Mouse (Mus musculus) hindbrain, embryonic 15.5 days (tissue): ENCODE results near the gene Mrpl12. TPM values are rescaled to one million over a fixed set of nuclear protein-coding genes. Genes with fewer than 3 reads are reported as not detected.
A peak's percentile ranks its signal among the peaks of the same experiment; 100 is the strongest.

ENCODE experiments used
- ATAC-seq: fragments of 200-750 bp; cut with Nextera tagmentation; 2 replicates; pipeline ENCODE4 v1.8.0; 2017; ENCODE audit warnings: low read depth, moderate number of reproducible peaks, moderate TSS enrichment; ENCODE audit not compliant: low FRiP score
- H3K27ac ChIP-seq: fragments of 300-500 bp; sonication (generic); replicated peaks from 2 replicates; pipeline ENCODE4 v1.5.1; 2015; ENCODE audit warnings: mild to moderate bottlenecking, inconsistent platforms
- H3K27me3 ChIP-seq: fragments of 300-500 bp; sonication (generic); 2 replicates; pipeline ENCODE4 v1.6.1; 2015; ENCODE audit warnings: control low read depth, inconsistent platforms
- H3K36me3 ChIP-seq: fragments of 300-500 bp; sonication (generic); 2 replicates; pipeline ENCODE4 v1.6.1; 2015; ENCODE audit warnings: control low read depth, inconsistent platforms
- H3K4me1 ChIP-seq: fragments of 300-500 bp; sonication (generic); replicated peaks from 2 replicates; pipeline ENCODE4 v1.6.1; 2015; ENCODE audit warnings: control low read depth, inconsistent platforms
- H3K4me2 ChIP-seq: fragments of 300-500 bp; sonication (generic); 2 replicates; pipeline ENCODE4 v1.6.1; 2015; ENCODE audit warnings: moderate library complexity, mild to moderate bottlenecking, inconsistent platforms
- H3K4me3 ChIP-seq: fragments of 300-500 bp; sonication (generic); 2 replicates; pipeline ENCODE4 v1.5.1; 2015; ENCODE audit warnings: mild to moderate bottlenecking, inconsistent platforms
- H3K9ac ChIP-seq: fragments of 300-500 bp; sonication (generic); 2 replicates; pipeline ENCODE4 v1.6.1; 2015; ENCODE audit warnings: inconsistent platforms
- H3K9me3 ChIP-seq: fragments of 300-500 bp; sonication (generic); 2 replicates; pipeline ENCODE4 v1.6.1; 2016; ENCODE audit warnings: control low read depth, inconsistent platforms
- WGBS: fragments of 180-500 bp; shearing (Covaris S2); methylation state at CpG from one replicate; pipeline ENCODE4 v1.1.7; 2015; 5-methylcytosine and 5-hydroxymethylcytosine counted together
- polyA plus RNA-seq: library from polyadenylated mRNA; unstranded; fragments of >200 nt; fragmentation: Nextera tagmentation; extraction: Ambion mirVana; gene quantifications from 2 replicates; pipeline ENCODE4 v1.2.1, GENCODE M21; 2015

Mrpl12 gene
- polyA plus RNA-seq, 1 experiment from 2014 or later, result 125 TPM

- WGBS, result 89% methylated on average over 5 of the region's 5 CpGs
- Histone ChIP-seq H3K27me3 (no peaks in the 10 kb centered on the region), H3K4me2 (no peak overlapping the region), H3K9ac (no peak overlapping the region), H3K36me3 (peaks cover 26% of the 10 kb centered on the region), H3K27ac (no peak overlapping the region), H3K9me3 (no peaks in the 10 kb centered on the region), H3K4me1 (0 out of 2 replicates have a peak, but pooled peaks cover 1% of the 10 kb centered on the region), H3K4me3 (no peak overlapping the region)
- no peak for ATAC-seq
Observed at GRCm38 (mm10) chr11:120498891-120499290, 14.5 kb downstream of the Mrpl12 start.

GRCm38 (mm10) chr11:120499894-120500293 is 15.5 kb downstream of the Mrpl12 start:
- peaks cover 25% of the 10 kb centered on the region for H3K36me3 ChIP-seq
- H3K9me3 ChIP-seq, result no peaks in the 10 kb centered on the region
- H3K4me1 ChIP-seq, result no peaks in the 10 kb centered on the region
- no peak overlapping the region for H3K27ac ChIP-seq
- H3K27me3 ChIP-seq, result no peaks in the 10 kb centered on the region
- H3K9ac ChIP-seq, result no peak overlapping the region
- H3K4me3 ChIP-seq, result no peak overlapping the region
- no peak for ATAC-seq
- no peak overlapping the region for H3K4me2 ChIP-seq
- WGBS, result 82% methylated on average over 6 of the region's 6 CpGs

GRCm38 (mm10) chr11:120500357-120500756 is 15.9 kb downstream of the Mrpl12 start:
- Histone ChIP-seq H3K4me1 (no peaks in the 10 kb centered on the region), H3K9me3 (no peaks in the 10 kb centered on the region), H3K9ac (no peak overlapping the region), H3K36me3 (peaks cover 21% of the 10 kb centered on the region), H3K27ac (no peak overlapping the region), H3K4me2 (no peak overlapping the region), H3K27me3 (no peaks in the 10 kb centered on the region), H3K4me3 (no peak overlapping the region)
- ATAC-seq, result no peak
- WGBS, result 32% methylated on average over 3 of the region's 3 CpGs

- Histone ChIP-seq H3K9me3 (no peaks in the 10 kb centered on the region), H3K4me1 (no peaks in the 10 kb centered on the region), H3K4me3 (no peak overlapping the region), H3K27me3 (no peaks in the 10 kb centered on the region), H3K27ac (no peak overlapping the region), H3K36me3 (peaks cover 14% of the 10 kb centered on the region), H3K4me2 (no peak overlapping the region), H3K9ac (no peak overlapping the region)
- ATAC-seq, result no peak
- 72% methylated on average over 6 of the region's 6 CpGs for WGBS
Observed at GRCm38 (mm10) chr11:120501018-120501417, 16.6 kb downstream of the Mrpl12 start.

GRCm38 (mm10) chr11:120501701-120502100 is 17.3 kb downstream of the Mrpl12 start:
- Histone ChIP-seq H3K36me3 (peaks cover 9% of the 10 kb centered on the region), H3K27ac (no peak overlapping the region), H3K4me1 (no peaks in the 10 kb centered on the region), H3K4me3 (no peak overlapping the region), H3K9me3 (no peaks in the 10 kb centered on the region), H3K9ac (no peak overlapping the region), H3K27me3 (no peaks in the 10 kb centered on the region), H3K4me2 (no peak overlapping the region)
- 94% methylated on average over 4 of the region's 4 CpGs for WGBS
- no peak for ATAC-seq

GRCm38 (mm10) chr11:120505661-120506060 is 21.2 kb downstream of the Mrpl12 start:
- H3K9ac ChIP-seq, result no peak overlapping the region
- WGBS, result 93% methylated on average over 3 of the region's 3 CpGs
- H3K27ac ChIP-seq, result no peak overlapping the region
- no peaks in the 10 kb centered on the region for H3K36me3 ChIP-seq
- ATAC-seq, result no peak
- H3K4me3 ChIP-seq, result no peak overlapping the region
- no peaks in the 10 kb centered on the region; the same call in 1 of the 2 replicates for H3K4me1 ChIP-seq
- H3K4me2 ChIP-seq, result no peak overlapping the region
- H3K9me3 ChIP-seq, result no peaks in the 10 kb centered on the region
- no peaks in the 10 kb centered on the region for H3K27me3 ChIP-seq

- no peaks in the 10 kb centered on the region for H3K36me3 ChIP-seq
- H3K9me3 ChIP-seq, result no peaks in the 10 kb centered on the region
- ATAC-seq, result no peak
- no peak overlapping the region for H3K4me3 ChIP-seq
- H3K27ac ChIP-seq, result no peak overlapping the region
- 61% methylated on average over 4 of the region's 4 CpGs for WGBS
- H3K27me3 ChIP-seq, result no peaks in the 10 kb centered on the region
- no peak overlapping the region for H3K9ac ChIP-seq
- H3K4me2 ChIP-seq, result no peak overlapping the region
- no peaks in the 10 kb centered on the region; the same call in 1 of the 2 replicates for H3K4me1 ChIP-seq
Observed at GRCm38 (mm10) chr11:120506899-120507298, 22.5 kb downstream of the Mrpl12 start.

- 75% methylated on average over 13 of the region's 13 CpGs for WGBS
- Histone ChIP-seq H3K4me1 (no peaks in the 10 kb centered on the region; the same call in 1 of the 2 replicates), H3K27me3 (no peaks in the 10 kb centered on the region), H3K9me3 (no peaks in the 10 kb centered on the region), H3K27ac (no peak overlapping the region), H3K9ac (no peak overlapping the region), H3K36me3 (no peaks in the 10 kb centered on the region), H3K4me3 (no peak overlapping the region), H3K4me2 (no peak overlapping the region)
- no peak for ATAC-seq
Observed at GRCm38 (mm10) chr11:120507611-120508289, 23.3 kb downstream of the Mrpl12 start.

- Histone ChIP-seq H3K27me3 (no peaks in the 10 kb centered on the region), H3K9ac (no peak overlapping the region), H3K4me2 (no peak overlapping the region), H3K4me1 (no peaks in the 10 kb centered on the region; the same call in 1 of the 2 replicates), H3K36me3 (no peaks in the 10 kb centered on the region), H3K9me3 (no peaks in the 10 kb centered on the region), H3K27ac (no peak overlapping the region), H3K4me3 (no peak overlapping the region)
- no peak for ATAC-seq
- WGBS, result 82% methylated on average over 9 of the region's 9 CpGs
Observed at GRCm38 (mm10) chr11:120508290-120508870, 24.0 kb downstream of the Mrpl12 start.

GRCm38 (mm10) chr11:120509940-120510339 is 25.5 kb downstream of the Mrpl12 start:
- no peaks in the 10 kb centered on the region for H3K9me3 ChIP-seq
- no peaks in the 10 kb centered on the region for H3K27me3 ChIP-seq
- ATAC-seq, result no peak
- 45% methylated on average over 4 of the region's 4 CpGs for WGBS
- no peaks in the 10 kb centered on the region for H3K36me3 ChIP-seq
- no peaks in the 10 kb centered on the region; the same call in 1 of the 2 replicates for H3K4me1 ChIP-seq
- no peak overlapping the region for H3K4me2 ChIP-seq
- H3K9ac ChIP-seq, result no peak overlapping the region
- H3K27ac ChIP-seq, result no peak overlapping the region
- no peak overlapping the region for H3K4me3 ChIP-seq

GRCm38 (mm10) chr11:120510375-120511030 is 26.1 kb downstream of the Mrpl12 start:
- no peaks in the 10 kb centered on the region; the same call in 1 of the 2 replicates for H3K4me1 ChIP-seq
- H3K27me3 ChIP-seq, result no peaks in the 10 kb centered on the region
- H3K4me3 ChIP-seq, result 0 out of 2 replicates have a peak overlapping the region, but pooled peaks have one; percentile 2
- H3K9me3 ChIP-seq, result no peaks in the 10 kb centered on the region
- H3K36me3 ChIP-seq, result no peaks in the 10 kb centered on the region
- peak overlapping the region; percentile 42 for H3K4me2 ChIP-seq
- H3K27ac ChIP-seq, result no peak overlapping the region; the same call in 1 of the 2 replicates
- H3K9ac ChIP-seq, result no peak overlapping the region
- 12% methylated on average over 16 of the region's 16 CpGs for WGBS
- no peak for ATAC-seq

- WGBS, result 30% methylated on average over 6 of the region's 6 CpGs
- H3K9ac ChIP-seq, result no peak overlapping the region
Observed at GRCm38 (mm10) chr11:120512790-120513453, 28.5 kb downstream of the Mrpl12 start.

More at GRCm38 (mm10) chr11:120512790-120513453, 28.5 kb downstream of the Mrpl12 start:
- H3K27me3 ChIP-seq, result no peaks in the 10 kb centered on the region
- no peak overlapping the region for H3K4me2 ChIP-seq
- H3K9me3 ChIP-seq, result no peaks in the 10 kb centered on the region
- no peaks in the 10 kb centered on the region; the same call in 1 of the 2 replicates for H3K4me1 ChIP-seq
- H3K4me3 ChIP-seq, result no peak overlapping the region
- no peaks in the 10 kb centered on the region for H3K36me3 ChIP-seq
- H3K27ac ChIP-seq, result no peak overlapping the region
- no peak for ATAC-seq
